Mouse (Mus musculus) liver, adult 10 weeks (tissue): Measurements from ENCODE around the gene Heg1. TPM values are rescaled to one million over a fixed set of nuclear protein-coding genes. Genes with fewer than 3 reads are reported as not detected.

Experiments
- polyA plus RNA-seq: library from polyadenylated mRNA; stranded (reverse); fragments of 350-450 nt; fragmentation: Illumina TruSeq; extraction: RNeasy Lipid Tissue Mini Kit (QIAGEN cat#74804); gene quantifications from one replicate; pipeline ENCODE4 v1.2.3, GENCODE M21; 2014; ENCODE audit warnings: low read depth, low replicate concordance

Gene Heg1
- polyA plus RNA-seq: 3.5 TPM

GRCm38 (mm10) chr16:33684162-33684702 lies at the start of gene Heg1:
Gene Heg1, plus strand, starts transcription at chr16:33684370.

GRCm38 (mm10) chr16:33793846-33794791 lies 109.9 kb downstream of the Heg1 start, which contains the start of gene Muc13:
Gene Muc13, plus strand, starts transcription at chr16:33794037.

Other genes with a start within 250 kb of the Heg1 start
- gene Slc12a8, start 167.0 kb upstream of the Heg1 start, polyA plus RNA-seq: not detected
- 0.21 TPM for gene Muc13, start 109.7 kb downstream of the Heg1 start, polyA plus RNA-seq
- gene Itgb5, start 145.3 kb downstream of the Heg1 start, polyA plus RNA-seq: 35.1 TPM